Mouse (Mus musculus) thymus, postnatal 0 days (tissue): ENCODE measurements at regions not wholly inside any gene's neighbourhood (a gene's known extent, or its start where the extent isn't known, plus 50 kb on each side); places are given as distances from the start of the nearest gene placed in this dataset.

ENCODE experiments used
- DNase-seq: peaks from one replicate; pipeline ENCODE4 v3.0.0-alpha.2; 2015; ENCODE audit warnings: low spot score

GRCm38 (mm10) chr12:26547466-26547865, 78.5 kb downstream of the Cmpk2 start:
- no peak for DNase-seq

GRCm38 (mm10) chr12:26546361-26546760, 77.4 kb downstream of the Cmpk2 start:
- no peak for DNase-seq

- no peak for DNase-seq
Observed at GRCm38 (mm10) chr12:26543463-26543862, 74.5 kb downstream of the Cmpk2 start.

GRCm38 (mm10) chr12:26542451-26542850, 73.4 kb downstream of the Cmpk2 start:
- DNase-seq = no peak

GRCm38 (mm10) chr12:26535261-26535890, 66.4 kb downstream of the Cmpk2 start:
- DNase-seq = no peak

GRCm38 (mm10) chr12:26534229-26535105, 65.5 kb downstream of the Cmpk2 start:
- no peak for DNase-seq

- no peak for DNase-seq
Observed at GRCm38 (mm10) chr12:26533641-26534151, 64.7 kb downstream of the Cmpk2 start.

GRCm38 (mm10) chr12:26532823-26533640, 64.0 kb downstream of the Cmpk2 start:
- DNase-seq = peak; percentile 53

GRCm38 (mm10) chr12:26532076-26532475, 63.1 kb downstream of the Cmpk2 start:
- no peak for DNase-seq
